Mouse (Mus musculus): ENCODE measurements around the gene Nup155. TPM values are rescaled to one million over a fixed set of nuclear protein-coding genes. Genes with fewer than 3 reads are reported as not detected.

Nup155 gene
- total RNA-seq, 2 experiments from 2014 or later = 8.9 to 10.1 TPM

GRCm38 (mm10) chr15:8169266-8169746 lies 60.2 kb downstream of the Nup155 start:
- no peak for DNase-seq (ENCODE audit: low spot score)
- intact Hi-C loops (cut with DNase I) = no loop called here

- DNase-seq (ENCODE audit: low spot score) = no peak
- intact Hi-C loops (cut with DNase I) = no loop called here
Measured at GRCm38 (mm10) chr15:8189563-8189962, 80.5 kb downstream of the Nup155 start.

- intact Hi-C loops (cut with DNase I) = no loop called here
- DNase-seq (ENCODE audit: low spot score) = no peak
Measured at GRCm38 (mm10) chr15:8190435-8190834, 81.4 kb downstream of the Nup155 start.

GRCm38 (mm10) chr15:8200317-8200716 lies 91.2 kb downstream of the Nup155 start:
- DNase-seq (ENCODE audit: low spot score) = no peak
- intact Hi-C loops (cut with DNase I) = no loop called here

- intact Hi-C loops (cut with DNase I) = no loop called here
Measured at GRCm38 (mm10) chr15:8208362-8208761, 99.3 kb downstream of the Nup155 start.

More at GRCm38 (mm10) chr15:8208362-8208761, 99.3 kb downstream of the Nup155 start:
- no peak for DNase-seq (ENCODE audit: low spot score)

Other genes starting within 250 kb of the Nup155 start
- 10 to 100 TPM; 17.7 to 18.4 TPM for gene Wdr70, start 10.1 kb upstream of the Nup155 start, total RNA-seq (2021)
- 1 to 10 TPM; 4.7 to 4.9 TPM for gene Cplane1, start 59.8 kb downstream of the Nup155 start, total RNA-seq (2021)

Measured in heart, postnatal 25 days (tissue).